Mouse (Mus musculus) intestine, postnatal 0 days (tissue): ENCODE results near the gene Vmn1r85. TPM values are rescaled to one million over a fixed set of nuclear protein-coding genes. Genes with fewer than 3 reads are reported as not detected.

Experiments used
- ATAC-seq: fragments of 200-750 bp; cut with Nextera tagmentation; 2 replicates; pipeline ENCODE4 v1.8.0; 2017; ENCODE audit warnings: mild to moderate bottlenecking, moderate TSS enrichment, moderate library complexity
- H3K27ac ChIP-seq: fragments of 300-500 bp; sonication (generic); 2 replicates; pipeline ENCODE4 v1.5.1; 2014; ENCODE audit warnings: mild to moderate bottlenecking, low read depth, low read length, moderate library complexity
- H3K27me3 ChIP-seq: fragments of 300-500 bp; sonication (generic); replicated peaks from 2 replicates; pipeline ENCODE4 v1.6.1; 2014; ENCODE audit warnings: low read length, mixed read lengths; ENCODE audit not compliant: control insufficient read depth, insufficient read depth
- H3K36me3 ChIP-seq: fragments of 300-500 bp; sonication (generic); 2 replicates; pipeline ENCODE4 v1.6.1; 2014; ENCODE audit warnings: mild to moderate bottlenecking, moderate library complexity; ENCODE audit not compliant: control insufficient read depth, insufficient read depth
- H3K4me1 ChIP-seq: fragments of 300-500 bp; sonication (generic); replicated peaks from 2 replicates; pipeline ENCODE4 v1.6.1; 2014; ENCODE audit warnings: antibody characterized with exemption, low read length, mixed read lengths; ENCODE audit not compliant: control insufficient read depth, insufficient read depth
- H3K4me2 ChIP-seq: fragments of 300-500 bp; sonication (generic); replicated peaks from 2 replicates; pipeline ENCODE4 v1.6.1; 2014; ENCODE audit warnings: low read depth, mild to moderate bottlenecking, moderate library complexity
- H3K4me3 ChIP-seq: fragments of 300-500 bp; sonication (generic); 2 replicates; pipeline ENCODE4 v1.5.1; 2014; ENCODE audit warnings: low read depth, low read length
- H3K9ac ChIP-seq: fragments of 300-500 bp; sonication (generic); 2 replicates; pipeline ENCODE4 v1.6.1; 2014; ENCODE audit warnings: mild to moderate bottlenecking, low read depth, low read length
- H3K9me3 ChIP-seq: fragments of 300-500 bp; sonication (generic); 2 replicates; pipeline ENCODE4 v1.6.1; 2016; ENCODE audit warnings: mixed run types; ENCODE audit not compliant: control insufficient read depth
- CTCF ChIP-seq: sonication (generic); IDR thresholded peaks from 2 replicates; pipeline ENCODE4 v1.5.1; 2016; ENCODE audit warnings: low read depth, mild to moderate bottlenecking, control low read depth, antibody characterized with exemption, moderate library complexity
- WGBS: fragments of 180-500 bp; shearing (Covaris S2); extraction: QIAGEN DNeasy Blood & Tissue Kit; methylation state at CpG from one replicate; pipeline ENCODE4 v1.1.7; 2014; 5-methylcytosine and 5-hydroxymethylcytosine counted together
- polyA plus RNA-seq: library from polyadenylated mRNA; unstranded; fragments of >200 nt; fragmentation: Nextera tagmentation; extraction: Ambion mirVana; gene quantifications from 2 replicates; pipeline ENCODE4 v1.2.1, GENCODE M21; 2015

Vmn1r85 gene
- polyA plus RNA-seq, 1 experiment from 2014 or later = not detected

GRCm38 (mm10) chr7:13035211-13035855 is 59.6 kb downstream of the Vmn1r85 start:
- H3K4me2 ChIP-seq = peak overlapping the region; percentile 84
- ATAC-seq = no peak
- H3K4me1 ChIP-seq = 0 out of 2 replicates have a peak, but pooled peaks cover 6% of the 10 kb centered on the region
- WGBS = 76% methylated on average over 17 of the region's 17 CpGs
- no peak overlapping the region for H3K9ac ChIP-seq
- TF ChIP-seq CTCF = 0 out of 2 replicates have a peak, but pooled peaks have one; percentile 5
- peak overlapping the region; percentile 95 for H3K27ac ChIP-seq
- H3K27me3 ChIP-seq = no peaks in the 10 kb centered on the region
- no peak overlapping the region for H3K4me3 ChIP-seq
- H3K36me3 ChIP-seq = peaks cover 33% of the 10 kb centered on the region
- no peaks in the 10 kb centered on the region for H3K9me3 ChIP-seq

- peak within 1 kb of the TSS; percentile 84 for H3K4me2 ChIP-seq
- H3K4me3 ChIP-seq = peak within 1 kb of the TSS; percentile 69
- no peaks in the 10 kb centered on the region for H3K27me3 ChIP-seq
- H3K36me3 ChIP-seq = peaks cover 43% of the 10 kb centered on the region
- WGBS = under 1% methylated on average over 44 of the region's 45 CpGs
- ATAC-seq = peak; percentile 49
- H3K27ac ChIP-seq = peak within 1 kb of the TSS; percentile 95
- H3K9ac ChIP-seq = peak within 1 kb of the TSS; percentile 85
- no peaks in the 10 kb centered on the region for H3K9me3 ChIP-seq
- H3K4me1 ChIP-seq = 0 out of 2 replicates have a peak, but pooled peaks cover 6% of the 10 kb centered on the region
- TF ChIP-seq CTCF = no peak
These were observed 60.6 kb downstream of the Vmn1r85 start, which contains the start of gene Chmp2a for GRCm38 (mm10) chr7:13034148-13034977. Gene Chmp2a, minus strand, starts transcription at chr7:13034807.

GRCm38 (mm10) chr7:13033451-13034147 is 61.4 kb downstream of the Vmn1r85 start:
- Histone ChIP-seq H3K4me1 (0 out of 2 replicates have a peak, but pooled peaks cover 4% of the 10 kb centered on the region), H3K4me2 (peak overlapping the region; percentile 84), H3K36me3 (peaks cover 51% of the 10 kb centered on the region), H3K27ac (peak overlapping the region; percentile 95; the same call in 1 of the 2 replicates), H3K9me3 (no peaks in the 10 kb centered on the region), H3K4me3 (peak overlapping the region; percentile 69), H3K27me3 (no peaks in the 10 kb centered on the region), H3K9ac (peak overlapping the region; percentile 85)
- 34% methylated on average over 13 of the region's 13 CpGs for WGBS
- TF ChIP-seq CTCF = no peak
- ATAC-seq = no peak

Other genes with a start within 250 kb of the Vmn1r85 start
- gene Zfp128, start 214.0 kb downstream of the Vmn1r85 start, polyA plus RNA-seq = 0.97 and 1.2 TPM in 2 replicates
- 4.0 and 4.4 TPM in 2 replicates for gene Zscan22, start 197.4 kb downstream of the Vmn1r85 start, polyA plus RNA-seq
- gene Rps5, start 172.9 kb downstream of the Vmn1r85 start, polyA plus RNA-seq = 555 and 561 TPM in 2 replicates
- 0.05 and 0.09 TPM in 2 replicates for gene Rnf225, start 167.8 kb downstream of the Vmn1r85 start, polyA plus RNA-seq
- gene Zfp324, start 129.3 kb downstream of the Vmn1r85 start, polyA plus RNA-seq = 4.0 and 4.1 TPM in 2 replicates
- 2.5 and 2.6 TPM in 2 replicates for gene Zfp446, start 117.3 kb downstream of the Vmn1r85 start, polyA plus RNA-seq
- gene Slc27a5, start 97.0 kb downstream of the Vmn1r85 start, polyA plus RNA-seq = 0.18 and 0.22 TPM in 2 replicates
- 82.8 and 85.3 TPM in 2 replicates for gene Trim28, start 96.1 kb downstream of the Vmn1r85 start, polyA plus RNA-seq
- gene Zbtb45, start 85.1 kb downstream of the Vmn1r85 start, polyA plus RNA-seq = 11.2 and 11.6 TPM in 2 replicates
- gene Chmp2a, start 60.4 kb downstream of the Vmn1r85 start, polyA plus RNA-seq = 323 and 329 TPM in 2 replicates
- gene Ube2m, start 56.9 kb downstream of the Vmn1r85 start, polyA plus RNA-seq = 96.8 and 107 TPM in 2 replicates
- 0.83 and 1.1 TPM in 2 replicates for gene Mzf1, start 40.4 kb downstream of the Vmn1r85 start, polyA plus RNA-seq
- not detected in 2 replicates for gene Vmn1r86, start 24.7 kb upstream of the Vmn1r85 start, polyA plus RNA-seq
- not detected in 2 replicates for gene Vmn1r87, start 45.0 kb upstream of the Vmn1r85 start, polyA plus RNA-seq
- gene Vmn1r88, start 64.4 kb upstream of the Vmn1r85 start, polyA plus RNA-seq = not detected in 2 replicates
- not detected in 2 replicates for gene Vmn1r89, start 117.8 kb upstream of the Vmn1r85 start, polyA plus RNA-seq
- gene Lig1, start 182.1 kb upstream of the Vmn1r85 start, polyA plus RNA-seq = 30.0 and 34.4 TPM in 2 replicates
- gene Zswim9, start 183.5 kb upstream of the Vmn1r85 start, polyA plus RNA-seq = 1.6 and 1.9 TPM in 2 replicates
- 0.20 and 0.21 TPM in 2 replicates for gene Pla2g4c, start 229.5 kb upstream of the Vmn1r85 start, polyA plus RNA-seq